In the genomic region with DNA sequence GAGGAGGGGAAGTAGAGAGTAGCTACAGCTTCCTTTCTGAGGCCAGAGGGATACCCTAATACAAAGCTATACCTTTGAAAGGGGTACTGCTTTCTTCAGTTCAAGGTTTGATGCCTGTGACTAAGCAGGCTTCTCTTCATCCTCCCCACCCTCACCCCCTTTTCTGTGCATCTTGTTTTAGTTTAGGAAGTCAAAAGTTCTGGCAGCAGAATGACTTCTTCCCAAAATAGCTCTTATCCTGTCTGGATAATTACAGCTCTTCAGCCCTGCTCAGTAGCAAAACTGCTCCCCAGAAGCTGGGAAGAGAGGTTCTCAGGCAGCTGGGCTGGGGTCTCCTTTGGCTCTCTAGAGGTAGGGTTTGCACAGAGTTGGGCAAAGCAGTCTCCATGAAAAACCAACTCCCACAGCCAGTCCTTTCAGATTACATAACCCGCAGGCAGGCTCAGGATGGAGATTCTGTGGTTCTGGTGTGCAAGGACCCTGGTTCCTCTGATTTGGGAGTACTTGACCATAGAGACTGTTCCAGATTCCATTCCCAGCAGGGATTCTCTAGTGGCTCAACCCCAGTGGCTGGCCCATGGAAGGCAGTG, we compare ENCODE assay signal across 23 mouse cellular contexts. TPM values are rescaled to one million over a fixed set of nuclear protein-coding genes. Genes with fewer than 3 reads are reported as not detected.
DNase-seq lines count a peak whose midpoint lies in the region; ATAC-seq and TF ChIP-seq lines count a peak whose summit lies in the region.
"Had no signal": no experiment of that assay in that cellular context is flagged by ENCODE, and none has a peak within 500 bp of the region (broad histone marks: within the 10 kb centered on the region; RNA-seq: fewer than 3 reads in every experiment).

No protein-coding gene starts in this region.

- DNase-seq in gastrocnemius, adult 2 months = no peak
- DNase-seq in gastrocnemius, postnatal 14 days = no peak
- DNase-seq in layer of hippocampus, adult 2 months (ENCODE audit: low spot score in 2 of 2) = no peak
- DNase-seq in layer of hippocampus, adult 9-10 months (ENCODE audit: low spot score) = no peak
- DNase-seq in NIH3T3 (ENCODE audit: low read depth) = peak; percentile 53
- no peak for DNase-seq in right cerebral cortex, postnatal 10 days (ENCODE audit: low spot score in 2 of 2)
- no peak for DNase-seq in B cell, adult 2 months
- DNase-seq: cerebellum, adult 2 months; gastrocnemius, postnatal 25 days; kidney, postnatal 14 days; midbrain, embryonic 14.5 days; right cerebral cortex, adult 18-20 months; thymus, postnatal 25 days had no signal

- peaks cover 20% of the 10 kb centered on the region for H3K4me1 ChIP-seq in heart, embryonic 16.5 days (ENCODE audit: control insufficient read depth, insufficient read depth, low read length)
- H3K4me1 ChIP-seq: forebrain, embryonic 15.5 days had no signal

- no peak overlapping the region for H3K4me3 ChIP-seq in gastrocnemius, adult 2 months
- no peak overlapping the region for H3K4me3 ChIP-seq in layer of hippocampus, adult 2 months
- H3K4me3 ChIP-seq in heart, embryonic 16.5 days (ENCODE audit: low read length) = no peak overlapping the region
- H3K4me3 ChIP-seq: erythroblast, embryonic 14.5 days; forebrain, embryonic 15.5 days had no signal

- H3K36me3 ChIP-seq in heart, embryonic 16.5 days (ENCODE audit: control insufficient read depth, insufficient read depth) = no peaks in the 10 kb centered on the region
- H3K36me3 ChIP-seq: forebrain, embryonic 15.5 days had no signal

- H3K9ac ChIP-seq in heart, embryonic 16.5 days (ENCODE audit: low read length) = 0 out of 2 replicates have a peak overlapping the region, but pooled peaks have one; percentile 1
- H3K9ac ChIP-seq: forebrain, embryonic 15.5 days had no signal

- TF ChIP-seq CTCF in gastrocnemius, adult 2 months (IDR thresholded peaks at IDR 0.05) = no peak
- TF ChIP-seq CTCF in layer of hippocampus, adult 2 months (conservative IDR thresholded peaks at IDR 0.05) = no peak

- H3K4me2 ChIP-seq in heart, embryonic 16.5 days (ENCODE audit: low read depth, low read length) = peak overlapping the region; percentile 13
- H3K4me2 ChIP-seq: forebrain, embryonic 15.5 days had no signal

- intact Hi-C loops in gastrocnemius, adult 2 months (cut with DNase I) = no loop called here
- intact Hi-C loops in gastrocnemius, postnatal 14 days (cut with DNase I; ENCODE audit: low total_unique reads) = no loop called here

- WGBS in heart, embryonic 16.5 days = 56% methylated on average over 1 of the region's 1 CpGs

- H3K27ac ChIP-seq in gastrocnemius, adult 2 months = peak overlapping the region; percentile 71
- peak overlapping the region; percentile 40; the same call in 1 of the 2 replicates for H3K27ac ChIP-seq in layer of hippocampus, adult 2 months
- peak overlapping the region; percentile 44 for H3K27ac ChIP-seq in heart, embryonic 16.5 days (ENCODE audit: low read length)
- H3K27ac ChIP-seq: forebrain, embryonic 15.5 days had no signal

- H3K9me3 ChIP-seq in heart, embryonic 16.5 days (replicated peaks; ENCODE audit: control insufficient read depth, low read length) = no peaks in the 10 kb centered on the region
- H3K9me3 ChIP-seq: forebrain, embryonic 15.5 days had no signal

- ATAC-seq in heart, embryonic 16.5 days (replicated peaks; ENCODE audit: extremely low read depth, insufficient read depth, low FRiP score) = no peak
- ATAC-seq: forebrain, embryonic 15.5 days had no signal

- H3K27me3 ChIP-seq in heart, embryonic 16.5 days (ENCODE audit: control insufficient read depth, insufficient read depth, low read length) = no peaks in the 10 kb centered on the region
- H3K27me3 ChIP-seq: forebrain, embryonic 15.5 days had no signal

RNA-seq across cellular contexts. Expression of a gene that starts 2.8 kb away (rescaled TPM):
- 10 to 100 TPM; 13.0 to 15.2 TPM for total RNA-seq in gastrocnemius, adult 2 months (2021)
- total RNA-seq in gastrocnemius, postnatal 14 days (2021) = 10 to 100 TPM; 41.2 TPM
- total RNA-seq in layer of hippocampus, adult 2 months (2021) = 100 to 1,000 TPM; 139 to 159 TPM
- polyA plus RNA-seq in heart, embryonic 16.5 days (2015; fragmentation: Nextera tagmentation; extraction: Ambion mirVana) = 27.8 and 32.4 TPM in 2 replicates

RNA-seq across cellular contexts. Expression of a gene that starts 5.0 kb away (rescaled TPM):
- not detected for total RNA-seq in gastrocnemius, adult 2 months (2021)
- not detected for total RNA-seq in gastrocnemius, postnatal 14 days (2021)
- not detected for total RNA-seq in layer of hippocampus, adult 2 months (2021)
- polyA plus RNA-seq in heart, embryonic 16.5 days (2015; fragmentation: Nextera tagmentation; extraction: Ambion mirVana) = not detected in 2 replicates
- total RNA-seq: adrenal gland, adult 18-20 months; gastrocnemius, postnatal 25 days; hematopoietic stem cell, adult 5-6 weeks; layer of hippocampus, postnatal 10 days had no signal
- polyA plus RNA-seq: brain, embryonic 14.5 days; cerebellum, adult 2 months; erythroblast, embryonic 14.5 days; forebrain, embryonic 15.5 days; liver, embryonic 16.5 days; midbrain, embryonic 14.5 days; spleen, adult 2 months; stomach, embryonic 16.5 days had no signal

RNA-seq across cellular contexts. Expression of a gene that starts 20.5 kb away (rescaled TPM):
- 10 to 100 TPM; 10.6 to 12.4 TPM for total RNA-seq in gastrocnemius, adult 2 months (2021)
- total RNA-seq in gastrocnemius, postnatal 14 days (2021) = 10 to 100 TPM in 1 of 2 experiments, 1 to 10 TPM in 1; 9.5 to 12.4 TPM
- total RNA-seq in layer of hippocampus, adult 2 months (2021) = 10 to 100 TPM; 81.5 to 89.0 TPM
- polyA plus RNA-seq in heart, embryonic 16.5 days (2015; fragmentation: Nextera tagmentation; extraction: Ambion mirVana) = 14.8 and 16.5 TPM in 2 replicates

RNA-seq across cellular contexts. Expression of a gene that starts 45.5 kb away (rescaled TPM):
- not detected for total RNA-seq in gastrocnemius, adult 2 months (2021)
- total RNA-seq in gastrocnemius, postnatal 14 days (2021) = not detected
- under 1 TPM; 0.56 to 0.90 TPM for total RNA-seq in layer of hippocampus, adult 2 months (2021)
- polyA plus RNA-seq in heart, embryonic 16.5 days (2015; fragmentation: Nextera tagmentation; extraction: Ambion mirVana) = 0.10 and 0.14 TPM in 2 replicates
- total RNA-seq: gastrocnemius, postnatal 25 days; hematopoietic stem cell, adult 5-6 weeks had no signal
- polyA plus RNA-seq: erythroblast, embryonic 14.5 days had no signal

Comparison
In these comparisons a context has a peak if more than half of its experiments do, and no peak if none do; other contexts are left out.
1. RNA of a gene that starts 20.5 kb away (total RNA-seq): 81.5 to 89.0 TPM in layer of hippocampus, adult 2 months; 9.5 to 12.4 TPM in gastrocnemius, postnatal 14 days and 10.6 to 12.4 TPM in gastrocnemius, adult 2 months; every median in the first group is over 4 times any median in the second.
2. Peak in every context shown above with its lines, with median percentiles within 50 percentile points of each other: H3K27ac ChIP-seq.